Mouse (Mus musculus): ENCODE results near the gene Slc9b1. TPM values are rescaled to one million over a fixed set of nuclear protein-coding genes. Genes with fewer than 3 reads are reported as not detected.

The Slc9b1 gene
- polyA plus RNA-seq, 1 experiment from 2014 or later: 0.27 TPM

GRCm38 (mm10) chr3:135315720-135316425 is 32.0 kb upstream of the Slc9b1 start:
- H3K4me1 ChIP-seq (ENCODE audit: control insufficient read depth, insufficient read depth, low read length): no peaks in the 10 kb centered on the region
- H3K36me3 ChIP-seq (ENCODE audit: control insufficient read depth, insufficient read depth, low read length): no peaks in the 10 kb centered on the region
- 89% methylated on average over 9 of the region's 9 CpGs for WGBS
- H3K9ac ChIP-seq (ENCODE audit: low read depth, low read length): no peak overlapping the region
- no peak overlapping the region for H3K4me3 ChIP-seq (ENCODE audit: low read length)
- no peak overlapping the region for H3K4me2 ChIP-seq (replicated peaks; ENCODE audit: low read depth, low read length)
- no peak for ATAC-seq (ENCODE audit: low FRiP score, low TSS enrichment)
- H3K27me3 ChIP-seq (ENCODE audit: control insufficient read depth, insufficient read depth, low read length): no peaks in the 10 kb centered on the region
- H3K27ac ChIP-seq (ENCODE audit: low read depth, low read length): no peak overlapping the region
- H3K9me3 ChIP-seq (ENCODE audit: control insufficient read depth, low read length): 0 out of 2 replicates have a peak, but pooled peaks cover 3% of the 10 kb centered on the region

- no peak for ATAC-seq (ENCODE audit: low FRiP score, low TSS enrichment)
- H3K4me2 ChIP-seq (replicated peaks; ENCODE audit: low read depth, low read length): no peak overlapping the region
- H3K4me1 ChIP-seq (ENCODE audit: control insufficient read depth, insufficient read depth, low read length): no peaks in the 10 kb centered on the region
- H3K27me3 ChIP-seq (ENCODE audit: control insufficient read depth, insufficient read depth, low read length): no peaks in the 10 kb centered on the region
- WGBS: 83% methylated on average over 11 of the region's 11 CpGs
- H3K9me3 ChIP-seq (ENCODE audit: control insufficient read depth, low read length): 0 out of 2 replicates have a peak, but pooled peaks cover 3% of the 10 kb centered on the region
- no peaks in the 10 kb centered on the region for H3K36me3 ChIP-seq (ENCODE audit: control insufficient read depth, insufficient read depth, low read length)
- H3K4me3 ChIP-seq (ENCODE audit: low read length): no peak overlapping the region
- no peak overlapping the region for H3K9ac ChIP-seq (ENCODE audit: low read depth, low read length)
- no peak overlapping the region for H3K27ac ChIP-seq (ENCODE audit: low read depth, low read length)
These were observed 29.5 kb upstream of the Slc9b1 start for GRCm38 (mm10) chr3:135318331-135318730.

GRCm38 (mm10) chr3:135324354-135324753 is 23.5 kb upstream of the Slc9b1 start:
- H3K9me3 ChIP-seq (ENCODE audit: control insufficient read depth, low read length): no peaks in the 10 kb centered on the region
- 55% methylated on average over 6 of the region's 6 CpGs for WGBS
- H3K27ac ChIP-seq (ENCODE audit: low read depth, low read length): no peak overlapping the region
- H3K4me2 ChIP-seq (replicated peaks; ENCODE audit: low read depth, low read length): no peak overlapping the region
- H3K9ac ChIP-seq (ENCODE audit: low read depth, low read length): no peak overlapping the region
- no peaks in the 10 kb centered on the region for H3K36me3 ChIP-seq (ENCODE audit: control insufficient read depth, insufficient read depth, low read length)
- no peak overlapping the region for H3K4me3 ChIP-seq (ENCODE audit: low read length)
- ATAC-seq (ENCODE audit: low FRiP score, low TSS enrichment): no peak
- no peaks in the 10 kb centered on the region for H3K4me1 ChIP-seq (ENCODE audit: control insufficient read depth, insufficient read depth, low read length)
- H3K27me3 ChIP-seq (ENCODE audit: control insufficient read depth, insufficient read depth, low read length): no peaks in the 10 kb centered on the region

GRCm38 (mm10) chr3:135327176-135327575 is 20.7 kb upstream of the Slc9b1 start:
- no peak overlapping the region for H3K27ac ChIP-seq (ENCODE audit: low read depth, low read length)
- H3K9ac ChIP-seq (ENCODE audit: low read depth, low read length): no peak overlapping the region
- no peaks in the 10 kb centered on the region for H3K27me3 ChIP-seq (ENCODE audit: control insufficient read depth, insufficient read depth, low read length)
- no peak for ATAC-seq (ENCODE audit: low FRiP score, low TSS enrichment)
- H3K4me1 ChIP-seq (ENCODE audit: control insufficient read depth, insufficient read depth, low read length): no peaks in the 10 kb centered on the region
- H3K36me3 ChIP-seq (ENCODE audit: control insufficient read depth, insufficient read depth, low read length): no peaks in the 10 kb centered on the region
- no peak overlapping the region for H3K4me2 ChIP-seq (replicated peaks; ENCODE audit: low read depth, low read length)
- H3K9me3 ChIP-seq (ENCODE audit: control insufficient read depth, low read length): no peaks in the 10 kb centered on the region
- no peak overlapping the region for H3K4me3 ChIP-seq (ENCODE audit: low read length)
- WGBS: 73% methylated on average over 6 of the region's 6 CpGs

GRCm38 (mm10) chr3:135327601-135328000 is 20.2 kb upstream of the Slc9b1 start:
- WGBS: 56% methylated on average over 2 of the region's 2 CpGs
- no peak overlapping the region for H3K27ac ChIP-seq (ENCODE audit: low read depth, low read length)
- ATAC-seq (ENCODE audit: low FRiP score, low TSS enrichment): no peak

GRCm38 (mm10) chr3:135328560-135328959 is 19.3 kb upstream of the Slc9b1 start:
- no peak for ATAC-seq (ENCODE audit: low FRiP score, low TSS enrichment)
- H3K4me2 ChIP-seq (replicated peaks; ENCODE audit: low read depth, low read length): no peak overlapping the region
- no peaks in the 10 kb centered on the region for H3K4me1 ChIP-seq (ENCODE audit: control insufficient read depth, insufficient read depth, low read length)
- no peak overlapping the region for H3K4me3 ChIP-seq (ENCODE audit: low read length)
- H3K27me3 ChIP-seq (ENCODE audit: control insufficient read depth, insufficient read depth, low read length): no peaks in the 10 kb centered on the region
- no peak overlapping the region for H3K27ac ChIP-seq (ENCODE audit: low read depth, low read length)
- no peak overlapping the region for H3K9ac ChIP-seq (ENCODE audit: low read depth, low read length)
- H3K36me3 ChIP-seq (ENCODE audit: control insufficient read depth, insufficient read depth, low read length): no peaks in the 10 kb centered on the region
- no peaks in the 10 kb centered on the region for H3K9me3 ChIP-seq (ENCODE audit: control insufficient read depth, low read length)
- 44% methylated on average over 3 of the region's 3 CpGs for WGBS

More at GRCm38 (mm10) chr3:135327601-135328000, 20.2 kb upstream of the Slc9b1 start:
- H3K4me3 ChIP-seq (ENCODE audit: low read length): no peak overlapping the region
- H3K9ac ChIP-seq (ENCODE audit: low read depth, low read length): no peak overlapping the region
- H3K4me2 ChIP-seq (replicated peaks; ENCODE audit: low read depth, low read length): no peak overlapping the region
- H3K9me3 ChIP-seq (ENCODE audit: control insufficient read depth, low read length): no peaks in the 10 kb centered on the region
- no peaks in the 10 kb centered on the region for H3K36me3 ChIP-seq (ENCODE audit: control insufficient read depth, insufficient read depth, low read length)
- no peaks in the 10 kb centered on the region for H3K4me1 ChIP-seq (ENCODE audit: control insufficient read depth, insufficient read depth, low read length)
- H3K27me3 ChIP-seq (ENCODE audit: control insufficient read depth, insufficient read depth, low read length): no peaks in the 10 kb centered on the region

- Histone ChIP-seq H3K4me1 (ENCODE audit: control insufficient read depth, insufficient read depth, low read length) (no peaks in the 10 kb centered on the region), H3K4me3 (ENCODE audit: low read length) (no peak overlapping the region), H3K36me3 (ENCODE audit: control insufficient read depth, insufficient read depth, low read length) (no peaks in the 10 kb centered on the region), H3K9ac (ENCODE audit: low read depth, low read length) (no peak overlapping the region), H3K27ac (ENCODE audit: low read depth, low read length) (no peak overlapping the region), H3K9me3 (ENCODE audit: control insufficient read depth, low read length) (no peaks in the 10 kb centered on the region), H3K4me2 (replicated peaks; ENCODE audit: low read depth, low read length) (no peak overlapping the region), H3K27me3 (ENCODE audit: control insufficient read depth, insufficient read depth, low read length) (no peaks in the 10 kb centered on the region)
- no peak for ATAC-seq (ENCODE audit: low FRiP score, low TSS enrichment)
These were observed 15.1 kb upstream of the Slc9b1 start for GRCm38 (mm10) chr3:135332691-135333090.

- Histone ChIP-seq H3K36me3 (ENCODE audit: control insufficient read depth, insufficient read depth, low read length) (no peaks in the 10 kb centered on the region), H3K9ac (ENCODE audit: low read depth, low read length) (no peak overlapping the region), H3K27ac (ENCODE audit: low read depth, low read length) (no peak overlapping the region), H3K4me1 (ENCODE audit: control insufficient read depth, insufficient read depth, low read length) (no peaks in the 10 kb centered on the region), H3K4me2 (replicated peaks; ENCODE audit: low read depth, low read length) (no peak overlapping the region), H3K4me3 (ENCODE audit: low read length) (no peak overlapping the region), H3K9me3 (ENCODE audit: control insufficient read depth, low read length) (no peaks in the 10 kb centered on the region), H3K27me3 (ENCODE audit: control insufficient read depth, insufficient read depth, low read length) (no peaks in the 10 kb centered on the region)
- no peak for ATAC-seq (ENCODE audit: low FRiP score, low TSS enrichment)
- 60% methylated on average over 4 of the region's 4 CpGs for WGBS
These were observed 14.1 kb upstream of the Slc9b1 start for GRCm38 (mm10) chr3:135333763-135334162.

GRCm38 (mm10) chr3:135349022-135349421 is 1.2 kb downstream of the Slc9b1 start:
- Histone ChIP-seq H3K27ac (ENCODE audit: low read depth, low read length) (no peak overlapping the region), H3K4me2 (replicated peaks; ENCODE audit: low read depth, low read length) (no peak overlapping the region), H3K9ac (ENCODE audit: low read depth, low read length) (no peak overlapping the region), H3K27me3 (ENCODE audit: control insufficient read depth, insufficient read depth, low read length) (no peaks in the 10 kb centered on the region), H3K9me3 (ENCODE audit: control insufficient read depth, low read length) (no peaks in the 10 kb centered on the region), H3K4me1 (ENCODE audit: control insufficient read depth, insufficient read depth, low read length) (no peaks in the 10 kb centered on the region), H3K36me3 (ENCODE audit: control insufficient read depth, insufficient read depth, low read length) (no peaks in the 10 kb centered on the region), H3K4me3 (ENCODE audit: low read length) (no peak overlapping the region)
- ATAC-seq (ENCODE audit: low FRiP score, low TSS enrichment): no peak
